Mouse (Mus musculus) thymus, adult 2 months (tissue): ENCODE measurements around the gene Usmg5.

Experiments
- CTCF ChIP-seq: fragments of 200-500 bp; IDR thresholded peaks from 2 replicates; pipeline ENCODE4 v1.5.1; 2012; ENCODE audit warnings: mild to moderate bottlenecking, control low read depth, low read length, moderate library complexity, borderline replicate concordance; ENCODE audit not compliant: control insufficient read depth, poor library complexity, insufficient read depth; ENCODE audit errors: extremely low read depth
- POLR2A ChIP-seq: fragments of 200-500 bp; IDR thresholded peaks from 2 replicates; pipeline ENCODE4 v1.6.1; 2012; ENCODE audit warnings: mild to moderate bottlenecking, low read length, control low read depth, moderate library complexity; ENCODE audit not compliant: control insufficient read depth, poor library complexity, insufficient read depth; ENCODE audit errors: extremely low read depth

GRCm38 (mm10) chr19:47046343-47046742, 44.1 kb downstream of the Usmg5 start:
- TF ChIP-seq CTCF (no peak), POLR2A (no peak)
